Mouse (Mus musculus): ENCODE measurements around the gene Plin3.
"Not testable (repeated sequence)": the region's sequence is repeated elsewhere in the genome, so short reads cannot be mapped to it uniquely, and the experiment has no call there.

GRCm38 (mm10) chr17:56258269-56258668 is 34.4 kb downstream of the Plin3 start:
- TF ChIP-seq CTCF (IDR thresholded peaks at IDR 0.05; ENCODE audit: control insufficient read depth, insufficient read depth, insufficient replicate concordance, low read depth, low read length); POLR2A (IDR thresholded peaks at IDR 0.05; ENCODE audit: control insufficient read depth, low read depth, low read length): not testable (repeated sequence)

Measured in testis, adult 2 months (tissue).